Mouse (Mus musculus): ENCODE measurements at regions not wholly inside any gene's neighbourhood (a gene's known extent, or its start where the extent isn't known, plus 50 kb on each side); places are given as distances from the start of the nearest gene placed in this dataset.
"Not testable (repeated sequence)": the region's sequence is repeated elsewhere in the genome, so short reads cannot be mapped to it uniquely, and the experiment has no call there.

DNA sequence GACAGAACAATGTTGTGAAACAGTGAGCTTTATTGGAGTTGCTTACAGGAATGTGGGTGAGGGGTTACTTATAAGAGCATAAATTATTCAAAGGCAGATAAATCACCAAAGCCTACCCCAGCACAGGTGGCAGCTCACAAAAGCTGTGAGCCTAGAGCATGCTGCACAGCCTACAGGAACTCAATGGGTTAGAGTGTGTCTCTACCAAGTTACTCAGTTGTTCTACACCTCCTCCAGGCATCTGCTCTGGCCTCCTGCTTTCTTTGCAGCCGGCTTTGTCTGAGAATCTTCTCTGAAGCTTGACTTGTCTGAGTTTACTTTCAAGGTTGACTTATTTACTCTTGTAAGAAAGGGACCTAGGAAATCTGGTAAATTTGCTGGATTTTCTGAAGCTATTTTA, 336.5 kb downstream of the Fscb start:
- DNase-seq (ENCODE audit: low spot score) (no peak), ATAC-seq (ENCODE audit: low FRiP score) (no peak)
- WGBS = 81% methylated on average over 1 of the region's 1 CpGs

DNA sequence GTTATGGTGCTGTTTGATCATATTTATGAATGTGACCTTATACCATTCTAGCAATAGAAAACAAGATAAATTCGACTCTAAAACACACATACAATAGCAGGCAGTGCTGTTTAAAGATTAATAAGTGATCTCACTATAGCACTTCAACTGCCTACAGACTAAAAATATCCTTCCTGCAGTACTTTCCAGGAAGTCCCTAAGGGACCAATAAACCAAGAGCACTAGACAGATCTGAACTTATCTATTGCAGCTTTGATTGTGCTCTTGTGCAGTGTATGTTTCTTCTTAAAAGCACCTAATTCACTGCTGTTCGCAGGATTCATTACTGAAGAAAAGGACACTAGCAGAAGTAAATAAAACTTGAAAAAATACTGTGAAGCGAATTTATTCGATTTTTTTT, 358.1 kb downstream of the Fscb start:
- TF ChIP-seq CTCF (IDR thresholded peaks at IDR 0.05) = no peak
- Histone ChIP-seq H3K4me2 (ENCODE audit: low read depth, low read length, poor library complexity, severe bottlenecking) (no peak overlapping the region), H3K9ac (replicated peaks; ENCODE audit: low read length, poor library complexity, severe bottlenecking) (no peak overlapping the region), H3K4me3 (ENCODE audit: low read depth, low read length) (no peak overlapping the region), H3K27ac (ENCODE audit: low read depth, low read length) (no peak overlapping the region), H3K9me3 (ENCODE audit: low read length) (no peaks in the 10 kb centered on the region), H3K27me3 (ENCODE audit: insufficient read depth, low read length) (no peaks in the 10 kb centered on the region), H3K36me3 (ENCODE audit: insufficient read depth, low read length) (no peaks in the 10 kb centered on the region), H3K4me1 (ENCODE audit: insufficient read depth, low read length) (no peaks in the 10 kb centered on the region)
- no peak; the same call in 1 of the 2 replicates for ATAC-seq (ENCODE audit: low FRiP score)
- 64% methylated on average over 4 of the region's 4 CpGs for WGBS
- DNase-seq (ENCODE audit: low spot score) = no peak

More for the DNA sequence above, 336.5 kb downstream of the Fscb start:
- H3K27me3 ChIP-seq (ENCODE audit: insufficient read depth, low read length) = no peaks in the 10 kb centered on the region
- H3K9ac ChIP-seq (replicated peaks; ENCODE audit: low read length, poor library complexity, severe bottlenecking) = no peak overlapping the region
- H3K4me2 ChIP-seq (ENCODE audit: low read depth, low read length, poor library complexity, severe bottlenecking) = no peak overlapping the region
- no peaks in the 10 kb centered on the region for H3K4me1 ChIP-seq (ENCODE audit: insufficient read depth, low read length)
- no peaks in the 10 kb centered on the region for H3K36me3 ChIP-seq (ENCODE audit: insufficient read depth, low read length)
- no peak for TF ChIP-seq CTCF (IDR thresholded peaks at IDR 0.05)
- no peaks in the 10 kb centered on the region for H3K9me3 ChIP-seq (ENCODE audit: low read length)
- no peak overlapping the region for H3K27ac ChIP-seq (ENCODE audit: low read depth, low read length)
- no peak overlapping the region for H3K4me3 ChIP-seq (ENCODE audit: low read depth, low read length)

DNA sequence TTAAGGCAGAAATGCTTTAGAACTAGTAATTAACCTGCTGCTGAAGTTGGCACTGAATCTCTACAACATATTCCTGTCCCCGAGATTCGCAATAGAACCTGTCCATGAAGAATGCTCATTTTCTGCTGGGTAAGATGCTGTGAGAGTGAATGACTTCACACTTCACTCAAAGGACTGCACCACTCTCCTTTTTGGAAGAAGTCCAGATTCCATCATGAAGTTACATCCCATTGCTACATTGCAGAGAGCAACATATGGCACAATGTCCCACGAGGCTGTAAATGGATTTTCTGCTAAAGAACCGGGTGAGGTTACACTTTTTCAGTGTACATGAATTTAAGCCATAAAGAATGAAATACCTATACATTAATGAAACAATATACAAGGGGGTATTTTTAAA, 360.0 kb downstream of the Fscb start:
- Histone ChIP-seq H3K4me1 (ENCODE audit: insufficient read depth, low read length) (no peaks in the 10 kb centered on the region), H3K36me3 (ENCODE audit: insufficient read depth, low read length) (no peaks in the 10 kb centered on the region), H3K4me3 (ENCODE audit: low read depth, low read length) (no peak overlapping the region), H3K4me2 (ENCODE audit: low read depth, low read length, poor library complexity, severe bottlenecking) (no peak overlapping the region), H3K27ac (ENCODE audit: low read depth, low read length) (no peak overlapping the region), H3K9ac (replicated peaks; ENCODE audit: low read length, poor library complexity, severe bottlenecking) (no peak overlapping the region), H3K27me3 (ENCODE audit: insufficient read depth, low read length) (no peaks in the 10 kb centered on the region), H3K9me3 (ENCODE audit: low read length) (no peaks in the 10 kb centered on the region)
- peak; percentile 80 for DNase-seq (ENCODE audit: low spot score)
- TF ChIP-seq CTCF (IDR thresholded peaks at IDR 0.05) = no peak
- WGBS = 77% methylated on average over 4 of the region's 4 CpGs
- ATAC-seq (ENCODE audit: low FRiP score) = no peak

DNA sequence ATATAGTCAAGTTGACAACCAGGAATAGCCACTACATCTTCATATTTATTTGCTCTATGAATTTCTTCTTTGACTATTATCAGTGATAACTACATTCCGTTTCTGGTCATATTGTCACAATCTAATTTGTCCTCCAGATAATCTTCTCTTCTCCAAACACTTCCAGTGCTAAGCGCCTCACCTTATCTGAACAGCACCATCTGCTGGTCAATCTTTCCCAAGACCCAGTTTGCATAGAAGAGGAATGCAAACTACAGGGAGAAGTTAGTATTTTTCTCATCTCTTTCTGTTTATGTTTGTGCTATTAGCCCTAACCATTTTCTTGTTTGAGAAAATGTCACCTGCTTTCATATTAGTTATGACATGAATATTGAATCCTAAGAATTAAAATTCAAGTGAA, 370.3 kb downstream of the Fscb start:
- DNase-seq (ENCODE audit: low spot score) (peak; percentile 61), ATAC-seq (ENCODE audit: low FRiP score) (no peak)
- Histone ChIP-seq H3K27ac (ENCODE audit: low read depth, low read length) (no peak overlapping the region), H3K9me3 (ENCODE audit: low read length) (no peaks in the 10 kb centered on the region), H3K9ac (replicated peaks; ENCODE audit: low read length, poor library complexity, severe bottlenecking) (no peak overlapping the region), H3K4me2 (ENCODE audit: low read depth, low read length, poor library complexity, severe bottlenecking) (no peak overlapping the region), H3K4me3 (ENCODE audit: low read depth, low read length) (no peak overlapping the region), H3K27me3 (ENCODE audit: insufficient read depth, low read length) (no peaks in the 10 kb centered on the region), H3K36me3 (ENCODE audit: insufficient read depth, low read length) (no peaks in the 10 kb centered on the region), H3K4me1 (ENCODE audit: insufficient read depth, low read length) (no peaks in the 10 kb centered on the region)
- TF ChIP-seq CTCF (IDR thresholded peaks at IDR 0.05) = peak; percentile 70
- WGBS = 43% methylated on average over 2 of the region's 2 CpGs

DNA sequence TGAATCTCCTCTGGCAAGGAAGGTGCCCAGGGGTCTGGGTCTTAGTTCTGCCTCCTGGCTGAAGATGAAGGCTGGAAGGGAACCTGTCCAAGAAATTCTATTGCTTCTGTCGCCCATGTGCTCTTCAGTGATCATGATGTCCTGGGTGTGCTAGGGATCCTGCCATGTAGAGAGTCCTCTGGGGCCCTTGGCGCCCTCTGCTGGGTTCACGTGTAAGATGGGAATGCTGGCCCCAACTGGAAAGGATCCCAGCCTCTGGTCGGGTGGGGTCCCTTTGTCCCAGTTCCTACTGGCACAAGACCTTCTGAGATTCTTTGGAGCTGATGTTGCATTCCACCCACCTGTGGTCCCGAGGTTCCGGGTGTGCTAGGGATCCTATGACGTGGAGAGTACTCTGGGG, 397.7 kb downstream of the Fscb start:
- TF ChIP-seq CTCF (IDR thresholded peaks at IDR 0.05) = no peak
- no peaks in the 10 kb centered on the region for H3K4me1 ChIP-seq (ENCODE audit: insufficient read depth, low read length)
- no peak for ATAC-seq (ENCODE audit: low FRiP score)
- DNase-seq (ENCODE audit: low spot score) = no peak
- H3K9me3 ChIP-seq (ENCODE audit: low read length) = no peaks in the 10 kb centered on the region
- H3K27me3 ChIP-seq (ENCODE audit: insufficient read depth, low read length) = no peaks in the 10 kb centered on the region
- H3K4me2 ChIP-seq (ENCODE audit: low read depth, low read length, poor library complexity, severe bottlenecking) = no peak overlapping the region
- no peaks in the 10 kb centered on the region for H3K36me3 ChIP-seq (ENCODE audit: insufficient read depth, low read length)
- WGBS = 57% methylated on average over 7 of the region's 7 CpGs
- H3K9ac ChIP-seq (replicated peaks; ENCODE audit: low read length, poor library complexity, severe bottlenecking) = no peak overlapping the region
- H3K27ac ChIP-seq (ENCODE audit: low read depth, low read length) = no peak overlapping the region
- no peak overlapping the region for H3K4me3 ChIP-seq (ENCODE audit: low read depth, low read length)

DNA sequence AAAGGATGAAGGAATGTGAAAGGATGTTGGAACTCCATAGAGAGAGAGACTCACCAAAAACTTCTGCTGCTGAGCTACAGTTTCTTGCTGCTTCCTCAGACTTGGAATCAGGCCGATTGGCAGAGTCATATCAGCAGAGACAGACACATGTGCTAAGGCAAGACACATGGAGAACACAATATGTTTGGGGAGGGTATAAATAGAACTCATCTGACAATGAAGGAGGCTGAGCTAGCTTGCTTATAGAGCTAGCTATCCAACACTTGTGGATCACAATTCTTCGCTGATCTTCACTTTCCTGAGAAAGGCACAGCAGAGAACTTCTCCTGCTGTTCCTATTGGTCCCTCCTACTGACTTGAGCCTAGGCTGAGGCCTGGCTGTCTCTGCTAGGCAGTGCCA, 429.0 kb downstream of the Fscb start:
- TF ChIP-seq CTCF (IDR thresholded peaks at IDR 0.05) = no peak
- Histone ChIP-seq H3K4me3 (ENCODE audit: low read depth, low read length) (no peak overlapping the region), H3K27me3 (ENCODE audit: insufficient read depth, low read length) (no peaks in the 10 kb centered on the region), H3K36me3 (ENCODE audit: insufficient read depth, low read length) (no peaks in the 10 kb centered on the region), H3K9ac (replicated peaks; ENCODE audit: low read length, poor library complexity, severe bottlenecking) (no peak overlapping the region), H3K4me1 (ENCODE audit: insufficient read depth, low read length) (no peaks in the 10 kb centered on the region), H3K4me2 (ENCODE audit: low read depth, low read length, poor library complexity, severe bottlenecking) (no peak overlapping the region), H3K9me3 (ENCODE audit: low read length) (no peaks in the 10 kb centered on the region), H3K27ac (ENCODE audit: low read depth, low read length) (no peak overlapping the region)
- no peak for ATAC-seq (ENCODE audit: low FRiP score)
- WGBS = 83% methylated on average over 2 of the region's 2 CpGs
- no peak for DNase-seq (ENCODE audit: low spot score)

DNA sequence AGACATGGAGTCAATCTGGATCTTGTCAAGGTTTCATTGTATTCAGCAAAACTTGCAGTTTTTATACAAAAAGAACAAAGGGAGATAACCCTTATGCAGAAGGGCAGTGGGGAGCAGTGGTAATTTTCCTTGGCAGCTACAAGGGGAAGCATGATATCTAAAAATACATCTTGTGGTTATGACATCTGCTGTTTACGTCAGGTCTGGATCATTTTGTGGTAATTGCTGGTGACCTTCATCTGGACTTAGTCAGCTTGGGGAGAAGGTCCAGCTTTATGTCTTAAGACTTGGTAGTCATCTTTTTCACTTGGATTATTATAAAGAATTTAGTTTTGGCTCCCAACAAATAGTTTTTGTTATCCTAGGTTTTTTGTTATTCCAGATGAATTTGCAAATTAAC, 465.9 kb downstream of the Fscb start:
- not testable (repeated sequence) for DNase-seq (ENCODE audit: low spot score); H3K9ac ChIP-seq (replicated peaks; ENCODE audit: low read length, poor library complexity, severe bottlenecking); H3K4me2 ChIP-seq (ENCODE audit: low read depth, low read length, poor library complexity, severe bottlenecking); ATAC-seq (ENCODE audit: low FRiP score); H3K27me3 ChIP-seq (ENCODE audit: insufficient read depth, low read length); H3K27ac ChIP-seq (ENCODE audit: low read depth, low read length); H3K4me3 ChIP-seq (ENCODE audit: low read depth, low read length); H3K4me1 ChIP-seq (ENCODE audit: insufficient read depth, low read length); H3K9me3 ChIP-seq (ENCODE audit: low read length); H3K36me3 ChIP-seq (ENCODE audit: insufficient read depth, low read length)
- 80% methylated on average over 1 of the region's 1 CpGs for WGBS

All from midbrain, postnatal 0 days (tissue).